Mouse (Mus musculus) cerebellum, adult 18-20 months (tissue): ENCODE results near the gene Mrln.

Experiments used
- DNase-seq, 2 experiments: peaks; one replicate each; pipeline ENCODE4 v3.0.0; 2021

Mrln gene

GRCm38 (mm10) chr10:70260904-70261303 lies 56.4 kb downstream of the Mrln start:
- no peak for DNase-seq

- DNase-seq: no peak
Measured at GRCm38 (mm10) chr10:70262051-70262450, 57.6 kb downstream of the Mrln start.

- DNase-seq: no peak
Measured at GRCm38 (mm10) chr10:70263681-70264189, 59.3 kb downstream of the Mrln start.

GRCm38 (mm10) chr10:70264337-70265036 lies 60.0 kb downstream of the Mrln start:
- DNase-seq: no peak

GRCm38 (mm10) chr10:70266501-70266900 lies 62.0 kb downstream of the Mrln start:
- DNase-seq: no peak

- DNase-seq: no peak
Measured at GRCm38 (mm10) chr10:70268581-70269446, 64.3 kb downstream of the Mrln start.
